Mouse (Mus musculus) CH12.LX (cell line): ENCODE results near the gene Rapgef4. TPM values are rescaled to one million over a fixed set of nuclear protein-coding genes. Genes with fewer than 3 reads are reported as not detected.
A peak's percentile ranks its signal among the peaks of the same experiment; 100 is the strongest.

ENCODE experiments used
- DNase-seq: peaks from one replicate; pipeline ENCODE4 v3.0.0-alpha.2; 2013; ENCODE audit errors: extremely low read depth
- H3K27ac ChIP-seq: 2 replicates; pipeline ENCODE4 v1.5.1; 2012; ENCODE audit warnings: low read depth, mild to moderate bottlenecking, control low read depth, moderate library complexity; ENCODE audit not compliant: insufficient read depth
- H3K27me3 ChIP-seq: replicated peaks from 2 replicates; pipeline ENCODE3; 2012; ENCODE audit warnings: inconsistent platforms
- H3K36me3 ChIP-seq, 2 experiments: replicated peaks in 1 of 2; 2 replicates each; pipeline versions ENCODE3 to v1.6.1; 2012; ENCODE audit warnings: inconsistent platforms in 1 of 2, low read length in 1 of 2, mild to moderate bottlenecking in 1 of 2, mixed read lengths in 1 of 2, moderate library complexity in 1 of 2; ENCODE audit not compliant: control insufficient read depth in 1 of 2, insufficient read depth in 1 of 2
- H3K4me1 ChIP-seq, 2 experiments: 2 replicates each; pipeline ENCODE4 v1.6.1; 2012; ENCODE audit warnings: inconsistent platforms in 1 of 2, moderate library complexity in 1 of 2; ENCODE audit not compliant: insufficient read depth in 2 of 2, control insufficient read depth in 1 of 2
- H3K4me2 ChIP-seq: 2 replicates; pipeline ENCODE4 v1.6.1; 2012; ENCODE audit warnings: low read depth, mild to moderate bottlenecking, control low read depth; ENCODE audit not compliant: poor library complexity, insufficient read depth, severe bottlenecking
- H3K4me3 ChIP-seq, 3 experiments: fragments of 150-350 bp in 1 of 3; sonication (generic) in 1 of 3; replicated peaks in 1 of 3; 2 replicates each; pipeline versions ENCODE3 to v1.5.1; 2011 to 2012; ENCODE audit warnings: low read depth in 2 of 3, low read length in 2 of 3, mild to moderate bottlenecking in 2 of 3, moderate library complexity in 2 of 3, control low read depth in 1 of 3, improper control_type of control experiment in 1 of 3, inconsistent platforms in 1 of 3, mixed read lengths in 1 of 3; ENCODE audit not compliant: poor library complexity in 1 of 3
- H3K79me2 ChIP-seq: replicated peaks from 2 replicates; pipeline ENCODE4 v1.6.1; 2012; ENCODE audit warnings: mild to moderate bottlenecking, moderate library complexity; ENCODE audit not compliant: control insufficient read depth, poor library complexity, insufficient read depth, severe bottlenecking; ENCODE audit errors: extremely low read depth
- H3K9ac ChIP-seq: 2 replicates; pipeline ENCODE4 v1.6.1; 2012; ENCODE audit warnings: low read depth, mild to moderate bottlenecking, control low read depth, moderate library complexity; ENCODE audit not compliant: insufficient read depth
- H3K9me3 ChIP-seq: replicated peaks from 2 replicates; pipeline ENCODE3; 2012; ENCODE audit warnings: low read length, inconsistent platforms, mixed read lengths
- CTCF ChIP-seq, 2 experiments: IDR thresholded peaks in 1 of 2; conservative IDR thresholded peaks in 1 of 2; 2 replicates each; pipeline ENCODE4 v1.5.1; 2011 to 2012; ENCODE audit warnings: low read depth in 2 of 2, low read length in 2 of 2, improper control_type of control experiment in 1 of 2, inconsistent platforms in 1 of 2, mild to moderate bottlenecking in 1 of 2, moderate library complexity in 1 of 2
- E2F4 ChIP-seq: IDR thresholded peaks from 2 replicates; pipeline ENCODE4 v1.6.1; 2011; ENCODE audit warnings: low read depth, low read length, improper control_type of control experiment; ENCODE audit not compliant: insufficient replicate concordance
- ELF1 ChIP-seq: IDR thresholded peaks from 2 replicates; pipeline ENCODE4 v1.6.1; 2014; ENCODE audit warnings: low read depth, mild to moderate bottlenecking, inconsistent platforms, low read length, improper control_type of control experiment
- EP300 ChIP-seq: IDR thresholded peaks from 2 replicates; pipeline ENCODE4 v1.6.1; 2011; ENCODE audit warnings: low read length, improper control_type of control experiment
- ETS1 ChIP-seq: conservative IDR thresholded peaks from 2 replicates; pipeline ENCODE4 v1.6.1; 2012; ENCODE audit warnings: low read depth, mild to moderate bottlenecking, inconsistent platforms, low read length, improper control_type of control experiment, moderate library complexity
- GABPA ChIP-seq: IDR thresholded peaks from 2 replicates; pipeline ENCODE4 v1.6.1; 2012; ENCODE audit warnings: low read depth, low read length, improper control_type of control experiment, inconsistent platforms; ENCODE audit not compliant: insufficient replicate concordance
- JUN ChIP-seq: IDR thresholded peaks from 2 replicates; pipeline ENCODE4 v1.6.1; 2011; ENCODE audit warnings: low read depth, mild to moderate bottlenecking, low read length, improper control_type of control experiment, moderate library complexity; ENCODE audit not compliant: insufficient read depth
- JUND ChIP-seq: conservative IDR thresholded peaks from 2 replicates; pipeline ENCODE4 v1.6.1; 2011; ENCODE audit warnings: low read depth, low read length, improper control_type of control experiment
- MAFK ChIP-seq: IDR thresholded peaks from 2 replicates; pipeline ENCODE4 v1.6.1; 2011; ENCODE audit warnings: low read length, improper control_type of control experiment; ENCODE audit not compliant: insufficient replicate concordance
- MAX ChIP-seq: IDR thresholded peaks from 2 replicates; pipeline ENCODE4 v1.6.1; 2011; ENCODE audit warnings: low read length, improper control_type of control experiment
- MEF2A ChIP-seq: IDR thresholded peaks from 2 replicates; pipeline ENCODE4 v1.6.1; 2014; ENCODE audit warnings: low read depth, mild to moderate bottlenecking, inconsistent platforms, low read length, improper control_type of control experiment, borderline replicate concordance
- MXI1 ChIP-seq: IDR thresholded peaks from 2 replicates; pipeline ENCODE4 v1.6.1; 2011; ENCODE audit warnings: mild to moderate bottlenecking, low read depth, low read length, improper control_type of control experiment
- MYC ChIP-seq: IDR thresholded peaks from 2 replicates; pipeline ENCODE4 v1.6.1; 2011; ENCODE audit warnings: low read depth, mild to moderate bottlenecking, improper control_type of control experiment, low read length
- NELFE ChIP-seq: IDR thresholded peaks from 2 replicates; pipeline ENCODE4 v1.6.1; 2011; ENCODE audit warnings: low read depth, low read length, improper control_type of control experiment
- NRF1 ChIP-seq: IDR thresholded peaks from 2 replicates; pipeline ENCODE4 v1.6.1; 2014; ENCODE audit warnings: low read depth, mild to moderate bottlenecking, inconsistent platforms, low read length, improper control_type of control experiment, moderate library complexity
- POLR2AphosphoS2 ChIP-seq: IDR thresholded peaks from 2 replicates; pipeline ENCODE4 v1.6.1; 2011; ENCODE audit warnings: low read depth, low read length, improper control_type of control experiment
- SIN3A ChIP-seq: IDR thresholded peaks from 2 replicates; pipeline ENCODE4 v1.6.1; 2012; ENCODE audit warnings: low read length, improper control_type of control experiment, inconsistent platforms
- SMC3 ChIP-seq: IDR thresholded peaks from 2 replicates; pipeline ENCODE4 v1.6.1; 2011; ENCODE audit warnings: low read depth, low read length, improper control_type of control experiment
- ZC3H11A ChIP-seq: IDR thresholded peaks from 2 replicates; pipeline ENCODE4 v1.6.1; 2012; ENCODE audit warnings: low read depth, mild to moderate bottlenecking, inconsistent platforms, low read length, improper control_type of control experiment
- ZKSCAN1 ChIP-seq: IDR thresholded peaks from 2 replicates; pipeline ENCODE4 v1.6.1; 2012; ENCODE audit warnings: low read depth, inconsistent platforms, low read length, improper control_type of control experiment, borderline replicate concordance
- ZMIZ1 ChIP-seq: IDR thresholded peaks from 2 replicates; pipeline ENCODE4 v1.6.1; 2012; ENCODE audit warnings: low read depth, mild to moderate bottlenecking, inconsistent platforms, low read length, improper control_type of control experiment
- dilution Hi-C: fragments of 300-500 bp; cut with MboI; formaldehyde crosslinking; loops from 2 replicates; pipeline ENCODE4 v1.14.3; 2020; ENCODE audit warnings: low sequenced_read_pairs; ENCODE audit not compliant: extremely low pct_unique_long_range_greater_than_20kb, extremely low pct_ligation_motif_present
- in situ Hi-C: fragments of 300-500 bp; cut with MboI; formaldehyde crosslinking; loops from 3 replicates; pipeline ENCODE4 v1.14.3; 2019; ENCODE audit warnings: low sequenced_read_pairs, low pct_ligation_motif_present, low pct_unique_long_range_greater_than_20kb, mixed read lengths
- polyA plus RNA-seq: library from polyadenylated mRNA; unstranded; fragments of >175 nt; gene quantifications from 2 replicates; pipeline ENCODE4 v1.2.1, GENCODE M21; 2012; ENCODE audit warnings: low read depth; ENCODE audit not compliant: insufficient read length
- total RNA-seq, 2 experiments: library from RNA; depleted of rRNA; stranded (reverse); fragments of 300-350 nt in 1 of 2; fragments of >200 nt in 1 of 2; gene quantifications; 2 replicates each; pipeline ENCODE4 v1.2.3; 2012 to 2014

Rapgef4 gene
- total and polyA plus RNA-seq, 3 experiments: 0.12 to 0.13 TPM; not detected in 1

DNA sequence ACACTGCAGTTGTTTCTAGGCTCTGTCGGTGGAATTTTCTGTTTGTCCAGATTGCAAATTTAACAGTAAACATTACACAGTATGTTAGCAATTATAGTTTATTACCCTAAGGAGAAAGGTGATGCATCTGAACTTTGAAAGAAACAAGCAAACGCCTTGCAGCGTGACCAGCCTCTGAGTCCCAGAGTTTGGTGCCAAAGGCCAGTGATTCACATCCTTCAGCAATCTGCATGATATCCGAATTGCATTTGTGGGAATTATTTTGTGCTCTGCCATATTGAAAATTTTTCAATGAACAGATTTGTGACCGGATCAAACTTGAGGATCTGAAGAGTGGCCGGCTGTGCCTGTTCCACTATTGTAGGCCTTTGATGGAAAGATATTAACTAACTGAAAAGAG, 856 bp downstream of the Rapgef4 start:
- Histone ChIP-seq H3K9me3 (peaks cover 3% of the 10 kb centered on the region), H3K4me3 (no peak overlapping the region), H3K9ac (no peak overlapping the region), H3K27ac (no peak overlapping the region), H3K79me2 (no peaks in the 10 kb centered on the region), H3K4me1 (peaks cover 2 to 40% of the 10 kb centered on the region in 2 experiments; a peak in 2 of 4 replicates), H3K27me3 (no peaks in the 10 kb centered on the region), H3K4me2 (no peak overlapping the region), H3K36me3 (no peaks in the 10 kb centered on the region)
- in situ Hi-C loops: no loop called here
- no peak for DNase-seq
- TF ChIP-seq JUN (no peak), JUND (no peak), SIN3A (no peak), E2F4 (no peak), ZC3H11A (no peak), MAX (no peak), ELF1 (no peak), MYC (no peak), MEF2A (no peak), ZKSCAN1 (no peak), NELFE (no peak), ETS1 (no peak), MXI1 (no peak), EP300 (no peak), POLR2AphosphoS2 (no peak), GABPA (no peak)
- dilution Hi-C loops: no loop called here

- Histone ChIP-seq H3K79me2 (no peaks in the 10 kb centered on the region), H3K9me3 (peaks cover 3% of the 10 kb centered on the region), H3K4me2 (no peak overlapping the region; the same call in 1 of the 2 replicates), H3K9ac (no peak overlapping the region), H3K4me1 (peaks cover 2 to 40% of the 10 kb centered on the region in 2 experiments; a peak in 2 of 4 replicates), H3K4me3 (no peak overlapping the region)
- in situ Hi-C loops: no loop called here
- DNase-seq: peak; percentile 33
- TF ChIP-seq SMC3: no peak
- no peak for TF ChIP-seq MEF2A
- no peak for TF ChIP-seq NRF1
- no peak for TF ChIP-seq CTCF (conservative IDR thresholded peaks at IDR 0.05 in 1 of 2, IDR thresholded peaks at IDR 0.05 in 1 of 2; ENCODE audit: low read depth in 2 of 2, low read length in 2 of 2)
- no peak for TF ChIP-seq GABPA
- no peak for TF ChIP-seq MAFK
- TF ChIP-seq ZMIZ1: no peak
- TF ChIP-seq, all 38 proteins: peak for 0
- Histone ChIP-seq H3K27me3 (no peaks in the 10 kb centered on the region), H3K27ac (no peak overlapping the region), H3K36me3 (no peaks in the 10 kb centered on the region)
- dilution Hi-C loops: no loop called here
These were observed 2.0 kb downstream of the Rapgef4 start for GRCm38 (mm10) chr2:71982868-71983597.
